Mouse (Mus musculus) hindbrain, embryonic 11.5 days (tissue): ENCODE data around the gene Ndufa1. TPM values are rescaled to one million over a fixed set of nuclear protein-coding genes. Genes with fewer than 3 reads are reported as not detected.
"Not testable (repeated sequence)": the region's sequence is repeated elsewhere in the genome, so short reads cannot be mapped to it uniquely, and the experiment has no call there.

Experiments used
- ATAC-seq: fragments of 200-750 bp; cut with Nextera tagmentation; 2 replicates; pipeline ENCODE4 v1.8.0; 2017; ENCODE audit warnings: mild to moderate bottlenecking, moderate TSS enrichment, moderate library complexity; ENCODE audit not compliant: low FRiP score
- DNase-seq: peaks from one replicate; pipeline ENCODE4 v3.0.0-alpha.2; 2015; ENCODE audit warnings: low spot score
- H3K27ac ChIP-seq: fragments of 300-500 bp; sonication (generic); 2 replicates; pipeline ENCODE4 v1.5.1; 2014; ENCODE audit warnings: mild to moderate bottlenecking, low read depth, low read length
- H3K27me3 ChIP-seq: fragments of 300-500 bp; sonication (generic); 2 replicates; pipeline ENCODE4 v1.6.1; 2014; ENCODE audit warnings: mild to moderate bottlenecking, low read length, moderate library complexity, mixed read lengths; ENCODE audit not compliant: control insufficient read depth, insufficient read depth
- H3K36me3 ChIP-seq: fragments of 300-500 bp; sonication (generic); 2 replicates; pipeline ENCODE4 v1.6.1; 2014; ENCODE audit warnings: mild to moderate bottlenecking, low read length, moderate library complexity, mixed read lengths; ENCODE audit not compliant: control insufficient read depth, insufficient read depth
- H3K4me1 ChIP-seq: fragments of 300-500 bp; sonication (generic); replicated peaks from 2 replicates; pipeline ENCODE4 v1.6.1; 2014; ENCODE audit warnings: low read length, mixed read lengths; ENCODE audit not compliant: control insufficient read depth, insufficient read depth
- H3K4me2 ChIP-seq: fragments of 300-500 bp; sonication (generic); replicated peaks from 2 replicates; pipeline ENCODE4 v1.6.1; 2014; ENCODE audit warnings: mild to moderate bottlenecking, low read depth, low read length
- H3K4me3 ChIP-seq: fragments of 300-500 bp; sonication (generic); 2 replicates; pipeline ENCODE4 v1.5.1; 2014; ENCODE audit warnings: low read depth, low read length
- H3K9ac ChIP-seq: fragments of 300-500 bp; sonication (generic); 2 replicates; pipeline ENCODE4 v1.6.1; 2014; ENCODE audit warnings: low read depth, low read length
- H3K9me3 ChIP-seq: fragments of 300-500 bp; sonication (generic); 2 replicates; pipeline ENCODE4 v1.6.1; 2016; ENCODE audit warnings: low read length; ENCODE audit not compliant: control insufficient read depth
- WGBS: fragments of 180-500 bp; shearing (Covaris S2); extraction: QIAGEN DNeasy Blood & Tissue Kit; methylation state at CpG from one replicate; pipeline ENCODE4 v1.1.7; 2014; 5-methylcytosine and 5-hydroxymethylcytosine counted together
- polyA plus RNA-seq: library from polyadenylated mRNA; unstranded; fragments of >200 nt; fragmentation: Nextera tagmentation; extraction: Ambion mirVana; gene quantifications from 2 replicates; pipeline ENCODE4 v1.2.1, GENCODE M21; 2014

The Ndufa1 gene
- 443 and 479 TPM in 2 replicates for polyA plus RNA-seq

DNA sequence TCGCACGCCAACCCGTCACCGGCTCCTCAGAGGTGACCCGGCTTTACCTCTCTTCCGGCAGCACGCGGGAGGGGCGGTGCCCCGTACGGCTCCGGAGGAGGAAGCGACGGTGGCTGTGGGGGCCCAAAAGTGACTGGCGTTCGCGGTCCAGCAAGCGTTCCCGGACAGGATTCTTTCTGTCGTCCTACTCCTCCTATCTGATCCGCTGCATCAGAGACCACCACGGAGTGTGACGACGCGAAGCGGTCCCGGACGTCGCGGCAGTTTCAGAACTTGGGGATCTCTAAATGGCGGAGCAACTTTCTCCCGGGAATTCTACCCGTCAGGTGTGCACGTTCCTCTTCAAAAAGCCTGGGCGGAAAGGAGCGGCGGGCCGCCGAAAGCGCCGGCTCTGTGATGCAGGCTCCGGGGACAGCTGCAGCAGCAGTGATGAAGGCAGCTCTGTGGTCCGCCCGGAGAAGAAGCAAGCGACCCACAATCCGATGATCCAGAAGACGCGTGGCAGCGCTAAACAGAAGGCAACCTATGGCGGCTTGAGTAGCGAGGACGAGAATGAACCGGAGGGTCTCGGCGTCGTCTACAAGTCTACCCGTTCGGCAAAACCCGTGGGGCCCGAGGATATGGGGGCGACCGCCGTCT lies at the start of gene Ndufa1, which contains the start of gene Rnf113a1:
Gene Ndufa1 (minus strand): TSS at position 59 of the 639 bp plus-strand sequence.
Gene Rnf113a1 (plus strand): TSS at position 141 of the 639 bp plus-strand sequence.
- no peaks in the 10 kb centered on the region for H3K4me1 ChIP-seq
- peak; percentile 82 for DNase-seq
- H3K27me3 ChIP-seq, result no peaks in the 10 kb centered on the region
- no peaks in the 10 kb centered on the region for H3K9me3 ChIP-seq
- ATAC-seq, result peak; percentile 91
- WGBS, result 25% methylated on average over 56 of the region's 63 CpGs
- H3K4me2 ChIP-seq, result peak within 1 kb of the TSS; percentile 55
- peak within 1 kb of the TSS; percentile 49 for H3K9ac ChIP-seq
- H3K36me3 ChIP-seq, result no peaks in the 10 kb centered on the region
- H3K4me3 ChIP-seq, result peak within 1 kb of the TSS; percentile 49
- H3K27ac ChIP-seq, result peak within 1 kb of the TSS; percentile 42; the same call in 1 of the 2 replicates

DNA sequence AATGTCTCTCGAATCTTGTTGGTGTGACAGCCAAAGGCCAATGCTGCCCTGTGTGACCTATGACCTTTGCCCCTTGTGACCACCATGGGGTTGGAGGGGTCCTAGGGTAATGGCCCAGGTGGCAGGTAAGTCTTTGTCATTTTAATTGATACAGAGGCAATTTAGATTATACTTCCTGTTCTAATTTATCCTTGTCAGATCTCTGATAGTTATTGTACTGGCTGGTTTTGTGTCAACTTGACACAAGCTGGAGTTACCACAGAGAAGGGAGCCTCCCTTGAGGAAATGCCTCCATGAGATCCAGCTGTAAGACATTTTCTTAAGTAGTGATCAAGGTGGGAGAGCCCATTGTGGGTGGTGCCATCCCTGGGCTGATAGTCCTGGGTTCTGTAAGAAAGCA lies 31.2 kb upstream of the Ndufa1 start, which contains the start of gene Rhox1:
Gene Rhox1 (minus strand): TSS at position 101 of the 400 bp plus-strand sequence.
- not testable (repeated sequence) for H3K27me3 ChIP-seq, H3K36me3 ChIP-seq, H3K4me2 ChIP-seq, ATAC-seq, H3K9me3 ChIP-seq, H3K9ac ChIP-seq, H3K4me3 ChIP-seq, H3K4me1 ChIP-seq, DNase-seq, H3K27ac ChIP-seq
- 62% methylated on average over 1 of the region's 1 CpGs for WGBS

DNA sequence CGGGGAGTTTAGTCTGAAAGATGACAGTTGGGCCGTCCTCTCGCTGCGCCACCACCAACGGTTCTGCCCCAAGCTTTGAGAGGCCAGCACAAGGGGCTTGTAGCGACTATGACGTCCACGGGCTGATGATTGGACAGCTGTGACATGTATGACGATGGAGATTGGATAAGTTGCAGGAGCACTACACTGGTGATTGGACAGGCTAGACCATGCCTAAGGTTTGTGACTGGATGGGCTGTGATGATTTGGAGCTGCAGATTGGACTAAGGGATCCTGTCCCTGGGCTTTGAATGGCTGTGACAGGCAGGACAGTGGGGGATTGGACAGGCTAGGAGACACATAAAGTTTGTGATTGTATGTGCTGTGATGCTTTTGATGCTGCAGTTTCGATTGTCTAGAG lies 20.0 kb upstream of the Ndufa1 start, which contains the start of gene Gm9:
Gene Gm9 (minus strand): TSS at position 101 of the 400 bp plus-strand sequence.
- Histone ChIP-seq H3K9me3 (no peaks in the 10 kb centered on the region), H3K4me1 (no peaks in the 10 kb centered on the region), H3K4me2 (no peak within 1 kb of the TSS), H3K9ac (no peak within 1 kb of the TSS), H3K27ac (no peak within 1 kb of the TSS), H3K36me3 (no peaks in the 10 kb centered on the region), H3K27me3 (no peaks in the 10 kb centered on the region), H3K4me3 (no peak within 1 kb of the TSS)
- ATAC-seq, result no peak
- DNase-seq, result no peak
- 85% methylated on average over 10 of the region's 10 CpGs for WGBS

DNA sequence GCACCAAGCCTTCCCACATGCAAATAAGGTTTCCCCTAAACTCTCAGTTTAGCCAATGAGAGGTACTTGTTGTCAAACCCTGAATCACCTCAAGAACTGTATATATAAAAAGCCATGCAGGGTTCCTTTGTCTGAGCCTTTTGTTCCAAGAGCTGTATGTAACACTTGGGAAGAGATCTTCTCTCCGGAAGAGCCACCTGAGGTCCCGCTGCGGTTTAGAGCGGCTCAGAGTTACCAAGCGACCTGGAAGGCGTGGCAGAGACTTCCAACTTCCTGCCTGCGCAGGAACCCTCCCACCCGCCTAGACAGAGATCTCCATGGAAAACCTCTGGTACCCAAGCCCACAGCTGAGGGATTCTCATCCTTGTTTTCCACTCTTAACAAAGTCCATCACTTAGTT lies 7.7 kb upstream of the Ndufa1 start:
- no peak overlapping the region for H3K4me2 ChIP-seq
- H3K27ac ChIP-seq, result no peak overlapping the region
- no peaks in the 10 kb centered on the region for H3K9me3 ChIP-seq
- no peaks in the 10 kb centered on the region for H3K4me1 ChIP-seq
- H3K4me3 ChIP-seq, result no peak overlapping the region
- DNase-seq, result no peak
- ATAC-seq, result no peak
- no peaks in the 10 kb centered on the region for H3K36me3 ChIP-seq
- WGBS, result 49% methylated on average over 8 of the region's 8 CpGs
- H3K9ac ChIP-seq, result no peak overlapping the region
- H3K27me3 ChIP-seq, result no peaks in the 10 kb centered on the region

DNA sequence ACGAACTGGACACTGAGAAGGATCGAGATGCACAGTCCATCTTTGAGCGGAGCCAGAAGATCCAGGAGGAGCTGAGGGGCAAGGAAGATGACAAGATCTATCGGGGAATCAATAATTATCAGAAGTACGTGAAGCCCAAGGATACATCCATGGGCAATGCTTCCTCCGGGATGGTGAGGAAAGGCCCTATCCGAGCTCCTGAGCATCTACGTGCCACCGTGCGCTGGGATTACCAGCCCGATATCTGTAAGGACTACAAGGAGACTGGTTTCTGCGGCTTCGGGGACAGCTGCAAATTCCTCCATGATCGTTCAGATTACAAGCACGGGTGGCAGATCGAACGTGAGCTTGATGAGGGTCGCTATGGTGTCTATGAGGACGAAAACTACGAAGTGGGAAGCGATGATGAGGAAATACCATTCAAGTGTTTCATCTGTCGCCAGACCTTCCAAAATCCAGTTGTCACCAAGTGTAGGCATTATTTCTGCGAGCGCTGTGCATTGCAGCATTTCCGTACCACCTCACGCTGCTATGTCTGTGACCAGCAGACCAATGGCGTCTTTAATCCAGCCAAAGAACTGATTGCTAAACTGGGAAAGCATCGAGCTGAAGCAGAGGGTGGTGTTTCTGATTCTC lies 899 bp upstream of the Ndufa1 start:
- Histone ChIP-seq H3K4me2 (peak overlapping the region; percentile 55), H3K4me1 (no peaks in the 10 kb centered on the region), H3K36me3 (no peaks in the 10 kb centered on the region), H3K27ac (no peak overlapping the region), H3K4me3 (peak overlapping the region; percentile 49), H3K27me3 (no peaks in the 10 kb centered on the region), H3K9ac (peak overlapping the region; percentile 49), H3K9me3 (no peaks in the 10 kb centered on the region)
- WGBS, result 32% methylated on average over 28 of the region's 28 CpGs
- DNase-seq (peak; percentile 38), ATAC-seq (peak; percentile 30; the same call in 1 of the 2 replicates)

DNA sequence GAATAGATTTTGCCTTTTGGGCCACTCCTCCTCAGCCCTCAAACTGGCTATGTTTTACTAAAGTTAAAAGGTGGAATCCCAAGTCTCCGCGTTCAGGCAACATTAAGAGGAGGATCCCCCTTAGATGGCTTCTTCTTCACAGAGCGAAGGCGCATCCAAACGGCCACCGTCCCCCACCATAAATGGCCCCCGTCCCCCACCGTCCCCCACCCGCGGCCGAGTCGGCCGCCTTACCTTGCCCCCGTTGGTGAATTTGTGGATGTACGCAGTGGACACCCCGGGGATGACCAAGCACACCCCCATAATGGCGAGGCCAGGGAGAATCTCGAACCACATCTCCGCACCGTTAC lies 233 bp downstream of the Ndufa1 start:
- Histone ChIP-seq H3K4me2 (peak overlapping the region; percentile 52), H3K9me3 (no peaks in the 10 kb centered on the region), H3K4me1 (no peaks in the 10 kb centered on the region), H3K27me3 (no peaks in the 10 kb centered on the region), H3K27ac (no peak overlapping the region), H3K4me3 (peak overlapping the region; percentile 49), H3K9ac (peak overlapping the region; percentile 28), H3K36me3 (no peaks in the 10 kb centered on the region)
- 13% methylated on average over 15 of the region's 20 CpGs for WGBS
- ATAC-seq (no peak), DNase-seq (no peak)

DNA sequence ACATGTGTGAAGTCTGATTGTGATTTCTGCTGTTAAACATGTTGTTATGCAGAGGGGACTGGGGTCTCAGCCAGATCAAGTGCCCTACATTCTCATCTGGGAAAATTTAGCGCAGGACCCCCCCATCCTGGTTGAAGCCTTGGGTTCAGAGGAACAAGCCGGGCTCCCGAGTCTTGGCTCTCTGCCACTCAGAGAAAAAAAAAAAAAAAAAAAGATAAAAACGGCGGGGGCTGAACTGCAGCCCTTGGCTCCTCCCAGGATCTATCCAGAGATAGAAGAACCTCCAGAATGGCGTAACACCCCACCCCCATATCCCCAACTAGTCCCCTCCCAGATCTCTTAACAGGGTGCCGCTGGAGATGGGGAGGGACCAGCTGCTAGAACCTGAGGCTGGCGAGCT lies 6.6 kb downstream of the Ndufa1 start:
- not testable (repeated sequence) for H3K27me3 ChIP-seq, ATAC-seq, DNase-seq, H3K9me3 ChIP-seq, H3K4me3 ChIP-seq, H3K9ac ChIP-seq, H3K4me1 ChIP-seq, H3K36me3 ChIP-seq, H3K4me2 ChIP-seq, H3K27ac ChIP-seq
- 78% methylated on average over 8 of the region's 8 CpGs for WGBS

DNA sequence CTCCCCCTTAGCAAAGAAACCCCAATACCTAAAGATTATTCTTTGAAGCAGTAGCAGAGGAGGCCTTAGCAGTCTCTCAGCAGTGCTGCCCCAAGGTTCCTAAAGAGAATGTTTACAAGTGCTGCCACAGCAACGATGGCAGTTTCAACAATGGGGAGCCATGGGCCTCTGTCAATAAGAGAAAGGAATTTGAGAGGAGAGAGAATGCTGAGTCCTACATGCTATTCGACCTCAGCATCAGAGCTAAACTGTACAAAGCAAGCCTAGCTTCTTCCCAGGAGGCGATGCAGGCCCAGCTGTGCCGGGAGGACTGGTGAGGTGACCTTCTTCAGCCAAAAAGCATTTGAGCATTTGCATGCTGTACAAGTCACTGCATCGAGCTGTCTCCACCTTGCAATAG lies 22.2 kb downstream of the Ndufa1 start, which contains the start of gene Akap14:
Gene Akap14 (minus strand): TSS at position 101 of the 400 bp plus-strand sequence.
- Histone ChIP-seq H3K4me1 (no peaks in the 10 kb centered on the region), H3K36me3 (no peaks in the 10 kb centered on the region), H3K9ac (no peak within 1 kb of the TSS), H3K4me2 (no peak within 1 kb of the TSS), H3K4me3 (no peak within 1 kb of the TSS), H3K9me3 (no peaks in the 10 kb centered on the region), H3K27me3 (no peaks in the 10 kb centered on the region), H3K27ac (no peak within 1 kb of the TSS)
- DNase-seq (peak; percentile 1), ATAC-seq (no peak)
- 39% methylated on average over 5 of the region's 5 CpGs for WGBS

DNA sequence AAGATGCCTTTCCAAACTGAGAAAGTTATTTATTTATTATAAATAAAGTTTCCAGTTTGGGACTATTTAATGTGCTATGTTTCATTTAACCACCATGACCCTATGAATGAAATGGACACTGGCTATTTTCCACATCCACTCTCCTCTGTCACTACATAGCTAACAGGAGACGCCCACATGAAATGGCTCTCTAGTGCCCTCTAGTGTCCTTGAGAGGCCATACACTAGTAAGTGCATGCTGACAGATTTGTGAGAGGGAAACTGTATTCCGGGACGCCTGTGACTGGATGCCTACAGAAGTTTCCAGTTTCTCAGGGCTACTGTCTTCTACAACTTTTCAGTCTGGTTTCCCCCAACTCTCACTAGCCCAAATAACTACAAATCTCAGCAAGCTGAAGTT lies 23.9 kb downstream of the Ndufa1 start:
- Histone ChIP-seq H3K27me3 (no peaks in the 10 kb centered on the region), H3K4me3 (no peak overlapping the region), H3K36me3 (no peaks in the 10 kb centered on the region), H3K4me1 (no peaks in the 10 kb centered on the region), H3K27ac (no peak overlapping the region), H3K4me2 (no peak overlapping the region), H3K9ac (no peak overlapping the region), H3K9me3 (no peaks in the 10 kb centered on the region)
- WGBS, result 29% methylated on average over 3 of the region's 3 CpGs
- peak; percentile 64 for DNase-seq
- ATAC-seq, result no peak
